Mouse (Mus musculus): Measurements from ENCODE around the gene Wwtr1. TPM values are rescaled to one million over a fixed set of nuclear protein-coding genes. Genes with fewer than 3 reads are reported as not detected.

Wwtr1 gene
- total RNA-seq, 1 experiment from 2014 or later: 0.93 TPM

DNA sequence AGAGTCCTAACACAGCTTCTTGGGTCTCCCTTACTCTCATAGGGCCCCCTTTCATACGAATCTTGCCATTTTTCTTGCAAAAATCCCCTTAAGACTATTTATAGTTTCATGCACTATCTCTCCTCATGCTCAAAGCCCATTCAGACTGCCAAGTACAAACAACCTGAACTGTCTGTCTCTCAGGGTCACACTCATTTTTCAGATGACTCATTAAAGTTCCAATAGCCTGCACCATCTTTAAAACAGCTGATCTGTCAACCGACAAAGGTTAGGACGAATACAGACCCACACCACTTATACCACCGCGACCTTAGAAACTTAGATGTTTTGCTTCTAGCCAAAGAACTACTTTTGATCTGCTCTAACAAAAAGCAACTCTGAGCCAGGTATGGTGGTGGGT is 12.1 kb downstream of the Wwtr1 start:
- no peak for ATAC-seq (ENCODE audit: extremely low read depth, insufficient number of reproducible peaks, low FRiP score, poor library complexity, severe bottlenecking)

DNA sequence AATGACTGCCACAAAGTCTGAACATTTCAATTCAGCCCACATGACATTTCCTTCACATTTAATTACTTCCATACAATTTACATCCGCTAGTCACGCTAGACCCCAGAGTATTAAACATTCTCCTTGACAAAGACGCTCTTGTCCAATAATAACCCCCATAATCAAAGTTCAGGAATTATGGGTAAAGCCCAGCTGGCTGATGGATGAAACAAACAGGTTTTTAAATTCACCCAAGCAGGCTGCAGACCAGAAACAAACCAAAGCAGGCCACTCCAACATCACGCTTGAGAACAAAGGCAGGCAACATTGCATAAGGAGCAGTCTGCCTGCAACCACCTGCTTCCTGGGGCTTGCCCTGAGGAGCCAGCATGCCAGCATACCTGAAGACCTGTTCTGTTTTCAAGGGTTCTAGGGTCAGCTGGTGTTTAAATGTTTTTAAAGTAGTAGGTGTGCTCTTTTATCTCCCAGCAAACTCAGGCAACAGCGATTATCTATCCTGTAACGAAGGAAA is 12.7 kb downstream of the Wwtr1 start:
- no peak for ATAC-seq (ENCODE audit: extremely low read depth, insufficient number of reproducible peaks, low FRiP score, poor library complexity, severe bottlenecking)

DNA sequence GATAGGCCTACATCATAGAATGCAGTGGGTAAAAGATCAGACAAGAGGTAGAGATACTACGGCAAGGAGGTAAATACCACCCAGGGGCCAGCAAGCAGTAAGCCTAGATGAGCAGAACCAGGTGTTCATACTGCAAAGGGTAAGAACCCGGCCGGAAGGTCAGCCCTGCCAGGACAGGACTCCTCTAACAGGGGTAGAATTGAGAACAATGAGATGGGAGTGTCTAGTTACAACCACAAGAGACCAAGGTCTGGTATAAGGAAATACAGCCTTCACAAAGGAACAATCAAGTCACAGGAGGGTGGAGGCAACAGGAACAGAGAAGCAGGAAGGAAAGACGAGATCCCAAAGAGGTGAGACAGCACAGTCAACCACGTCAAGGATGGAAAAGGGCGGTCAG is 16.9 kb downstream of the Wwtr1 start:
- no peak for ATAC-seq (ENCODE audit: extremely low read depth, insufficient number of reproducible peaks, low FRiP score, poor library complexity, severe bottlenecking)

DNA sequence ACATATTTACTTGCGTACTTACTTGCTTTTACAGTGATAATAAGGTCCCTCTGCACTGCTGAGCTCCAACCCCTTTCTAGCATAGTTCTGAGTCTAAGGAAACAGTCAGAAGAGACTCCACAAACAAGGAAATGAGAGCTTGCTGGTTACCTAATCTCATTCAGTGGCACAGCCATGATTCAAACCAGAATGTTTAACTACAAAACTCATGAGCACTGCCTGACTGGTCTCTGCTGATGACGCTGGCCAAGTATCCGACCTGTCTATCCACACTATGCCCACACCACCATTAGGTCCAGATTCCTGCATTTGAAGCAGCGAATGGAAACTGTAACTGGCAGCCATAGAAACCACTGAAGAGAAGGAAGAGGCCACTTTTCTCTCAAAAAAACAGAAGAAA is 18.3 kb downstream of the Wwtr1 start:
- no peak for ATAC-seq (ENCODE audit: extremely low read depth, insufficient number of reproducible peaks, low FRiP score, poor library complexity, severe bottlenecking)

DNA sequence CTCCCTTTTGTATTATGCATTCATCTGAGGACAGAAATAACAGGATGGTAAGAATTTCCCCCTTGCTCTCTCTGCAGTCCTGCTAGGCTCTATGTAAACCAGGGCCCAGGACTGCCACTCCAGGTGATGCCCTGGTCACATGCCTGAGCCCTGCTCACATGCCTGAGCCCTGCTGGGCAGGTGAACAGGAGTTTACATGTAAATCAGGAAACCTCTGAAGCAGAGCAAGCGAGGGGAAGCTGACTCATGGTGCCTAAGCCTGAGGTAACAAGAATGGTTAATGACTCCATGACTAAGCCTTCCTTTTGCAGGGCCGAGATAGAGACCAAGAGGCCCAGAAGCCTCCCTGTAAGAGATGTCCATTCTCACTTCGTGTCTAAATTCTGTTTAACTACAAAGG is 20.1 kb downstream of the Wwtr1 start:
- no peak for ATAC-seq (ENCODE audit: extremely low read depth, insufficient number of reproducible peaks, low FRiP score, poor library complexity, severe bottlenecking)

DNA sequence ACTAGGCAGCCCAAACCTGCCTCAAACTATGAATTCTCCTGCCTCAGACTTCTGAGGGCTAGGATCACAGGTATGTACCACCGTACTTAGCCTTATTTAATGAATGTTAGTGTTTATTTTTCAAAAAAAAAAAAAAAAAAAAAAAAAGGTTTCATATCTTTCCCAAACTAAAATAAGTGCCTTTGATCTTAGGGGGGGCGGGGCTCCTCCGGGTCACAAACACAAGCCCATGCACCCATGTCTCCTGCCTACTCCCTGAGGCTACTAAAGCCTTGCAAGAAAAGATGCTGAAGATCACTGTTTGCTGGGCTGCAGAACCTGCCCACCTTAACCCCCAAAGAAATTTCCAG is 20.8 kb downstream of the Wwtr1 start:
- no peak for ATAC-seq (ENCODE audit: extremely low read depth, insufficient number of reproducible peaks, low FRiP score, poor library complexity, severe bottlenecking)

DNA sequence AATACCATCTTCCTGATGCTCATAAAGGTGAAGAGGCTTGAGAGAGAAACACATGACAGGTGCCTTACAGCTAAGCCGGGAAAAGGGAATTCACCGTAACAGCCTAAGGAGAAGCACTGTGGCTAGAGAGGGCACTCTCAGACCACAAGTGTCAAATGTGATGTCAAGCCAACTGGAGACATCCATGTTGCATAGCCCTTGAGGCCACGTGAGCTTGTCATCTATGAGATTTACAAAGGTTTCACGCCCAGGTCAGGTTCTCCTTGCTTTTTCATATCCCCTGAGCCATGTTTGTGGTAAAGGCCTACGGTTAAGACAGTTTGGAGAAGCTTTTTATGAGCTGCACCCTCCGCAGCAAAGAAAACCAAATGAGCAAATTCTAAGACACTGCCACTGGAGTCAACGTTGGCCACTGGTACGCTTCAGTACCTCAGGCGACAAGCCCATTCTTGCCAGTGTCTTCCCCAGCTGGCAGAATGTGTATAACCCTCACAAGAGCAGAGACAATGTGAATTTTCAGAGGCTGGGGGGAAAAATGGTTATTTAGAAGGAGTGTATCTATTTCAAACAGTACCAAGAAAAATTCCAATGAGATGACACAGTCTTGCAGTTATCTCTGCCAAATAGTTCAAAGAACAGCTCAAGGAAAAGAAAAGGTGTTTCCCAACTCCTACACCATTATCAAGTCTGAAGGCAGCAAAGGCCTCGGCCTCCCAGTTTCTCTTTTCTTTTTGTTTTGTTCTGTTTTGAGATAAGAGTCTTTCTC is 21.4 kb downstream of the Wwtr1 start:
- no peak for ATAC-seq (ENCODE audit: extremely low read depth, insufficient number of reproducible peaks, low FRiP score, poor library complexity, severe bottlenecking)

DNA sequence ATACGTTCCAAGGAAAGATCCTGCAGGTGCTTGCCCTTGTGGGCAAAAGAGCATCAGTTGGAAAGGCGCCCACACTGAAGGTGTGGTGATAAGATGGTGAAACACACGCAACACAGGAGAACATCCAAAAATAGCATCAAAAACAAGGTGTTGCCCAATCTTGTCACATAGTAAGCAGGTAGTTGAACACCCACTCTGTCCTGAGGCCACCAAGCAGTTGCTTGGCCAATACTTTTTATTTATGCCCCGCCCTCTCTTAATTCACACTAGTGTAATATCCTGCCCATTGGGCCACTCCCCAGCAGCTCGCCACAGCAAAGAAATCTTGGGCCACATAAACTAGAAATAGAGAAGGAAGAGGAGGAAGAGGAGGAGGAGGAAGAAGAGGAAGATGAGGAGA is 22.6 kb downstream of the Wwtr1 start:
- no peak for ATAC-seq (ENCODE audit: extremely low read depth, insufficient number of reproducible peaks, low FRiP score, poor library complexity, severe bottlenecking)

DNA sequence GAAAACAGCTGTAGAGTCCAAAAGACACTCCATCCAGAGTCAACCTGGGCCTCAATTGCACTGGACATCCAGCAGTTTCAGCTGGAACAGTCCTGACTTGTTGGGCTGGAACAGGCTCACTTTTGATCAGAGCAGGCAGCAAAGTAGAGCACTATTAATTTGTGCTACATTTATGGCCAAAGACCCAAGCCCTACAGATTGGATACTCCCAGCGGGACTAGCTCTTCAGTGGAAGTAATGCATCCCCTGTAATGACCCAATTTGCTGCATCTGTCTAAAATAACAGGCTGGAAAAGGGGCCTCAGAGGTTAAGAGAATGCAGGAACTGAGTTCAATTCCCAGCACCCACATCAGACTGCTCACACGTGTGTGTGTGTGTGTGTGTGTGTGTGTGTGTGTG is 24.5 kb downstream of the Wwtr1 start:
- ATAC-seq (ENCODE audit: extremely low read depth, insufficient number of reproducible peaks, low FRiP score, poor library complexity, severe bottlenecking): no peak

DNA sequence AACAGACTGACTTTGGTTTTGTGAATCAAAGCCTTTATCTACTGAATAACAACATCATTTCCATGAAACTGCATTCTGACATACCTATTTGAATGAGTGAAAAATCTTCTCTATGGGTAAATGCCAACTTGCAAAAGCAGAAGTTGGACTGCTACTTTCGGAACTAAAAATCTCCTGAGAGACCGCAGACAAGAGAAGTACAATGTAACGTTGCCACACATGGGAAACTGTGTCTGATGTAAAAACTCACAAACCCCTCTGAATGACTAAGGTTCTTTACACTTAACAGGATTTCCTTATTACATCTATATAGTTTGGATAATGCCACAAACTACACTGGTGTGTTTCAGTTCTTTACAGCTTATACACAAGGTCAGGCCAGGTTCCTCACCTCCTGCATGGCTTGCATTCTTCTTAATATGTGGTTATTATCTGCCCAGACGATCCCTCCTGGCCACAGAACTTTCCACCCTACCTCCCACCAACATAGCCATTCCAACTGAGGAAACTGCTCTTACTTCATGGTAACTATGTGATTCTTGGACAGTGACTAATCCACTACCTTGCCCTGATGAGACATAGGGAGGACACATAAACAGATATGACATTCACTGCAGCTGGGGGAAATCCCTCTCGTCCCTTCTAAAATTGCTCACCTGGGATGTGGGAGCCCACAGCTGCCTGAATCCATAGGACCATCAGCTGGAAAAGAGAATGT is 25.1 kb downstream of the Wwtr1 start:
- 0 out of 2 replicates have a peak, but pooled peaks have one; percentile 39 for ATAC-seq (ENCODE audit: extremely low read depth, insufficient number of reproducible peaks, low FRiP score, poor library complexity, severe bottlenecking)

DNA sequence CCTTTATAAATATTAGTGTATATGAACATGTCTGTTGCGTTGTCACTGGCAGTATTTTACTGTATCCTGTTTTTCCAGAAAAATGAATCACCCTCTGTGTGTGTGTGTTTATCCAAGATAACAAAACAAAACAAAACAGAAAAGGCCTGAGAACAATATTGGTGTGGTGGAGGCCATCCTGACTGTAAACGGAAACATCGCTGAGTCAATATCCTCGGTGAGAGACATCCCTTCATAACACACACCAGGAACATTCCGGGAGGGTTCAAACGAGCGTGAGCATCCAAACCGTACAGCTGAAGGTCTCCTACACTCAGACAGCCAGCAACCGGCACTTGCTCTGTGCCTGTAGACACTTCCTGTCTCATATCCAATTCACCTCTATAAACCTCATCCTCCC is 31.6 kb downstream of the Wwtr1 start:
- no peak for ATAC-seq (ENCODE audit: extremely low read depth, insufficient number of reproducible peaks, low FRiP score, poor library complexity, severe bottlenecking)

DNA sequence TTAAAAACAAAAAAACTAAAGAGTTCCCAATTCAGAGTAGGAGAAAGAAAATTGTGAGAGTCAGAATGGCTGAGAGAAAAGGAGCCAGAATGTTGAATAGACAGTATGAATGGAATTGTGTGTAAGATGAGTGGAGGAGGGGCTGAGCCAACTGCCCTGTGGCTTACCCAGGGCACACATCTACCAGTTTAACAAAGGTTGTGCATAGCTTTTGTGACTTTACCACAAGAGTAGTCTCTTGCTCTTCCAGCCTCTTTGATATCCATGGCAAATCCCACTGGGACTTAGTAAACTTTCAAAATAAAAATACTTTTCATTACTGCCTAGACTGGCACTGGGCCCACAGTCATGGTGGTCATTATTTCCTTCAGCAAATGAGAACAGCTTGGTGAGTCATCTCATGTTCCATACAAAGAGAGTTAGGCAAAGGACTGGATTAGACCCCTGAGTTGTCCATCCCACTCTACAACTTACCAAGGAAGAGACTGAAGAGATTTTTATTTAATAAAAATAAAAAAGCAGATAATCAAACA is 32.8 kb downstream of the Wwtr1 start:
- ATAC-seq (ENCODE audit: extremely low read depth, insufficient number of reproducible peaks, low FRiP score, poor library complexity, severe bottlenecking): no peak

DNA sequence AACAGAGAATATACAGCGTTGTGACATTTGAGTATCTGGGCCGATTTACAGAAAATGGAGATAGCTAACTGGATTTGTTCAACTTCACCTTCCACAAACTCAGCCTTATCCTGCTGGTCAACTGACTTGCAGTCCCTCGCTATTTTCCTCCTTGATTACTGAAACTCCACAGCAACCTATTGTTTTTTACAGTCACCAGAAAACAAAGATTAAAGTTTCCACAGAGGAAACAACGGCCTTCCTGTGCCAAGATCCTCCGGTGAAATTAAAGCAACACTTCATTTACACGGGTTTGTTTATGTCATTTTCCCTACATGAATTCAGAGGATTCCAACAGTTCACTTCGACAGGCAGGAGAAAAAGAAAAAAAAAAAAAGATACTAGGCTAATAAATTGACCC is 34.5 kb downstream of the Wwtr1 start:
- ATAC-seq (ENCODE audit: extremely low read depth, insufficient number of reproducible peaks, low FRiP score, poor library complexity, severe bottlenecking): no peak

DNA sequence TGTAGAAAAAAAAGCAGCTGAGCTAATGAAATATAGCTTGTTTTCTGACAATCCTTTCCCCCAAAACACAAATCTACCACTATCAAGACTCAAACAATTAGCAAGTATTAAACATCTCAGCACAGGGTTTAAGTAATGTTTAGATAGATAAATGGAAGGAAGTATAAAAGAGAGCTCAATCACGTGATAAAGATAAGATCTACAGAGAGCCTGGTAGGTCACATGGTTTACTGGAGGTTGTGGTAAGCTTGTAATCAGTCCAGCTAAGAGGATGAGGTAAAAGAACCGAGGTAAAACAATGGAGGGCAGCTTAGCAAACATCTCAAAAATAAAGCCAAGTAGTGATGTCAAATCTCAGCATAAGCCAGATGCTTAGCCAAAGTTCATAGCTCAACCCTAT is 35.2 kb downstream of the Wwtr1 start:
- no peak for ATAC-seq (ENCODE audit: extremely low read depth, insufficient number of reproducible peaks, low FRiP score, poor library complexity, severe bottlenecking)

DNA sequence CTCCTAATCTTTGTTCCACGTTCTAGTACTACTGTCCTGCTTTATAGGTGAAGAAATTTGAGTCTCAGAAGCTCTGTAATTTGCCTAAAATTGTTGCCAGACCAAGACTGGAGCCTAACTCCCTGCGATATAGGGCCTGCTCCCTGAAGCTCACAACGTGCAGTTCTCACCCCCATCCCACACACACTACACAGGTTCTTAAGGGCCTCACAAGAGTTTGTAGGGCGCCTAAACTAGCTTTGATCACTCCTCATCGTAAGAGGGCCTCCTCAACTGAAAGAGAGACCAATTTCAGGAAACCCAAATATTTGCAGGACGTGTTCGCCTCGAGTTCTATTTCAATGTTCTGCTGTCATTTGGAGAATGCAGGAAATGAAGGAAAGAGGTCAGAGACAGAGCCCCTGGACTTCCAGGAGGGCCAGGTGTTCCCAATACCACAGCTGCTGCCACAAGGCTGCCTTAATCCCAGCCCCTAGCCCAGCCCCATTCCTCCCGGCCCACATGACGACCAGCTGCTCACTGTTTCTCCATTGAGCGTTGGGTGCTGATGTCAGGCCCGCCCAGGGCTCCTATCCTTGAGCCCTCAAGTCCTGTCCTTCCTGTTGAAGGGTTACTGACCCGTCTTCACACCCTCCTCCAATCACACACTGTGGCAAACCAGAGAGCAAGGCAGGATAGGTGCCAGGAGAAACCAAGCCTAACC is 40.1 kb downstream of the Wwtr1 start:
- ATAC-seq (ENCODE audit: extremely low read depth, insufficient number of reproducible peaks, low FRiP score, poor library complexity, severe bottlenecking): no peak

DNA sequence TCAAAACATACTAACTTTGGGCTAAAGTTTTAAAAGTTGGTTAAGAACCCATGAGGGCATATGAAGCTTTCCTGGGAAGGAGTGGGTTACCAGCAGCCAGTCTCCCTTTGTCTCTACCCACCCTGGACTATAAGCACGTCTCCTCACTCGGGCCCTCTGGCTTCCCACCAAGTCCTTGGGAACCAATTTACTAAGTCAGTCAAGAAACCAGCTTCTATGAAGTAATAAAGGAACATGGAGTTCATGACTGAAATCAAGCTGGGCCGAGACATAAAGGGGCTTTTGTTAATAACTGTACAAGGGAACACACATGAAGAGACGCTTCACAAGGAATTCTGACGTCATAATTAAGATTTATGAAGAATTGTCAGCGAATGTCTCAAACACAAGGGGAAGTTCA is 41.3 kb downstream of the Wwtr1 start:
- ATAC-seq (ENCODE audit: extremely low read depth, insufficient number of reproducible peaks, low FRiP score, poor library complexity, severe bottlenecking): no peak

DNA sequence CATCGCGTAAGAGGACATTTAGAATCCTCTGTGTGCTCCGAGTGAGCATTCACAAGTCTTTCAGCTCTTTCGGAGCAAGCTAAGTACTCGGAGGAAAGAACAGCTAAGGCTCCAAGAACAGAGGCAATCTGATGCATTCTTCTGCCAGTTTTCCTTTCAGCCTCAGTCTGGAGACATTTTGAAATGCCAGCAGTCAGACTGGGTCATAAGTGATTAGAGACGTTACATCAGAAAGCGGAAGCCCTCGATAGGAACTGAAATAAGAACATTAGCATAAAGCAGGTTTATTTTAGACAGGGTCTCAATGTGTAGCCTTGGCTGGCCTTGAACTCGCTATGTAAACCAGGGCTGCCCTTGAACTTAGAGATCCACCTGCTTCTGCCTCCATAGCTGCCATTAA is 41.8 kb downstream of the Wwtr1 start:
- no peak for ATAC-seq (ENCODE audit: extremely low read depth, insufficient number of reproducible peaks, low FRiP score, poor library complexity, severe bottlenecking)

DNA sequence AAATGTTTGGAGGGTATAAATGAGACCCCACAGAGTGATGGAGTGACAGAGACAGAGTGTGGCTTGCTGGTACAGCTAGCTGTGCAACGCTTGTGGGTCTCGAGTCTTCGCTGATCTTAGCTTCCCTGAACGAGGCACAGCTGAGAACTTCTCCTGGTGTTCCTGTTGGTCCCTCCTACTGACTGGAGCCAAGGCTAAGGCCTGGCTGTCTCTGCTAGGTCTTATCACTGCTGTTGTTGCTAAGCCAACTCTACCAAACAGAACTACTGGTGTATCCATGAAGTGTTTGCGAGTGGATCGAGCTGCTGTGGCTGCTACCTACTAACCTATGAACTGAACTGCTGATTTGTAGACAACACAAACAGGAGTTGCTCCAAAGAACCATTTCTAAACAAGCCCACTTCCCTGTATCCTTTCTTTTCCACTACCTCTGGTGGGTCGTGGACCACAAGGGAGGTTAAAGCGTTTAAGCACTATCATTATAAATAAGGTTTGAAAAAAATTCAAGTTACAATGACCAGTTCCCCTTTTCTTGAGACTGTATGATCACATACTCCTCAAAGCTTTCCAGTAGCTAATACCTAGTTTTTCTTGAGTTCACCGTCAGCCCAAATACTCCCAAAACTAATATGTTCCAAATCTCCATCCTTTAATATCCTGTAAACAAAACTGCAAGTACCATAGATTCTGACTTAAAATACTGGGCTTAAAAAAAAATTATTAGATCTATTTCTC is 42.6 kb downstream of the Wwtr1 start:
- no peak for ATAC-seq (ENCODE audit: extremely low read depth, insufficient number of reproducible peaks, low FRiP score, poor library complexity, severe bottlenecking)

DNA sequence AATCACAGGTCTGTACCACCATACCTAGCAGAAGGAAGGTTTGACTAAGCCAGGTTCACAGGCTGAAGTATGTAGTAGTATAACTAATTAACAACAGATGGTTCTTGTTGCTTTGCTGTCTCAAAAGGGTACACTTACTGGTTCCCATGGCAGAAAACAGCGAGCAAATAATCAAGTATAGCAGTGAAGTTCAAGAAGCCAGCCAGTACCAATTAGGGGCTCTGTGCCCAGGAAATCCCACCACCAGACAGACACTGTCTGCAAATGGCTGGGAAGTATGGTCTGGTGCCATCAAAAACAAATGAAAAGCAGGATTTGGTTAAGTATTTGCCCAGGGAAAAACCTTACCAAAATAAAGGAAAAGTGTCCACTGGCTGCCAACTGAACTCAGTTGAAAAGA is 44.9 kb downstream of the Wwtr1 start:
- ATAC-seq (ENCODE audit: extremely low read depth, insufficient number of reproducible peaks, low FRiP score, poor library complexity, severe bottlenecking): no peak

Measured in neutrophil, adult 5-6 weeks (primary cell).